Mouse (Mus musculus) CD8-positive naive resting alpha-beta T cell, adult 57 days (primary cell): ENCODE measurements around the gene C1s2. TPM values are rescaled to one million over a fixed set of nuclear protein-coding genes. Genes with fewer than 3 reads are reported as not detected.

Source experiments
- total RNA-seq: library from RNA; stranded (reverse); gene quantifications from one replicate; pipeline ENCODE4 v1.2.4, GENCODE M21; 2023

Gene C1s2
- not detected for total RNA-seq

GRCm38 (mm10) chr6:124635985-124636384 is at the start of gene C1s2:
Gene C1s2, minus strand, starts transcription at chr6:124636085.

GRCm38 (mm10) chr6:124662477-124663423 is 26.9 kb upstream of the C1s2 start, which contains the start of gene Lpcat3:
Gene Lpcat3, plus strand, starts transcription at chr6:124663027.

Other genes with a start within 250 kb of the C1s2 start
- 77.2 TPM for gene Pex5, start 221.0 kb downstream of the C1s2 start, total RNA-seq
- 143 TPM for gene Clstn3, start 171.3 kb downstream of the C1s2 start, total RNA-seq
- gene C1rl, start 143.0 kb downstream of the C1s2 start, total RNA-seq: 0.34 TPM
- not detected for gene C1ra, start 123.7 kb downstream of the C1s2 start, total RNA-seq
- gene C1s1, start 93.7 kb downstream of the C1s2 start, total RNA-seq: not detected
- gene C1rb, start 65.8 kb downstream of the C1s2 start, total RNA-seq: not detected
- gene Lpcat3, start 26.9 kb upstream of the C1s2 start, total RNA-seq: 56.7 TPM
- gene Emg1, start 76.1 kb upstream of the C1s2 start, total RNA-seq: 154 TPM
- gene Phb2, start 76.3 kb upstream of the C1s2 start, total RNA-seq: 159 TPM
- 191 TPM for gene Ptpn6, start 102.6 kb upstream of the C1s2 start, total RNA-seq
- gene Grcc10, start 105.3 kb upstream of the C1s2 start, total RNA-seq: 226 TPM
- 3.8 TPM for gene Gm45234, start 119.9 kb upstream of the C1s2 start, total RNA-seq
- gene Atn1, start 120.4 kb upstream of the C1s2 start, total RNA-seq: 107 TPM
- gene Eno2, start 133.6 kb upstream of the C1s2 start, total RNA-seq: 1.4 TPM
- 10.1 TPM for gene Lrrc23, start 143.6 kb upstream of the C1s2 start, total RNA-seq
- gene Spsb2, start 172.6 kb upstream of the C1s2 start, total RNA-seq: 3.6 TPM
- 26.1 TPM for gene Tpi1, start 178.2 kb upstream of the C1s2 start, total RNA-seq
- gene Usp5, start 193.4 kb upstream of the C1s2 start, total RNA-seq: 79.3 TPM
- 2.0 TPM for gene Cdca3, start 193.5 kb upstream of the C1s2 start, total RNA-seq
- not detected for gene Gnb3, start 204.2 kb upstream of the C1s2 start, total RNA-seq
- gene P3h3, start 221.7 kb upstream of the C1s2 start, total RNA-seq: not detected
- not detected for gene Gpr162, start 227.9 kb upstream of the C1s2 start, total RNA-seq